10 mouse cellular contexts compared by ENCODE assay signal in the genomic region with DNA sequence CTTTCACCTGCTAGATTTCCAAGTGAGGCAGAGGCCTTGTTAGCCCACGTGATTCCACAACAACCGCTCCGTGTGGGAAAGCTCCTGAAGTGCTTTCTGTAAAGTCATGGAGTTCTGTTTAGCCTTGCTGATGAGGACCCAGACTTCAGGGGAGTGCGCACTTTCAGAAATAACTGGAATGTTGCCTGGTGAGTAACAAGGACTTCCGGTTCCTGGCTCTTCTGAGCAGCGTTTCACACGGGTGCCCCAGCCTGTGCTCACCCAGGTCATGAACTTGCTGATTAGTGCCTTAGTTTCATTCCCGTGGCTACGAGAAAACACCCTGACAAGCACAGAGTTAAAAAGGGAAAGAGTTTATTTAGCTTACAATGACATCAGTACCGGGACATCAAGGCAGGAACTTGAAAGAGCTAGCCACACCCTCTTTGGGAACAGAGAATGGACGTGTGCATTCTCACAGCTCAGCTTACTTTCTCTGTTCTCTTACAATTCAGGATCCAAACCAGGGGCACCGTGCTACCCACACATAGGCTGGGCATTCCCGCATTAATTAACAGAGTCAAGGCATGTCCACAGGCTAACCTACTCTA.
DNase-seq lines count a peak whose midpoint lies in the region; ATAC-seq lines count a peak whose summit lies in the region.
"Had no signal": no experiment of that assay in that cellular context is flagged by ENCODE, and none has a peak within 500 bp of the region (broad histone marks: within the 10 kb centered on the region; RNA-seq: fewer than 3 reads in every experiment).

No protein-coding gene starts in this region.

- no peak for DNase-seq in limb, embryonic 10.5 days (ENCODE audit: low spot score)
- peak; percentile 21 for DNase-seq in heart, adult 8-10 months (ENCODE audit: low spot score)
- DNase-seq in urinary bladder, postnatal 36 days (ENCODE audit: low spot score in 2 of 2), result no peak
- DNase-seq in urinary bladder, postnatal 10 days (ENCODE audit: low spot score), result no peak

- no peaks in the 10 kb centered on the region for H3K27me3 ChIP-seq in limb, embryonic 13.5 days
- no peaks in the 10 kb centered on the region for H3K27me3 ChIP-seq in limb, embryonic 10.5 days (ENCODE audit: low read depth, poor library complexity, severe bottlenecking)
- H3K27me3 ChIP-seq in kidney, embryonic 14.5 days (ENCODE audit: control insufficient read depth, insufficient read depth, low read length), result no peaks in the 10 kb centered on the region
- no peaks in the 10 kb centered on the region for H3K27me3 ChIP-seq in stomach, embryonic 14.5 days (ENCODE audit: control insufficient read depth, insufficient read depth, low read length)
- H3K27me3 ChIP-seq: embryonic facial prominence, embryonic 13.5 days; neural tube, embryonic 13.5 days had no signal

- H3K4me1 ChIP-seq in limb, embryonic 13.5 days, result peaks cover 14% of the 10 kb centered on the region; the same call in 1 of the 2 replicates
- H3K4me1 ChIP-seq in limb, embryonic 10.5 days, result peaks cover 22% of the 10 kb centered on the region
- peaks cover 18% of the 10 kb centered on the region for H3K4me1 ChIP-seq in kidney, embryonic 14.5 days (ENCODE audit: control insufficient read depth, insufficient read depth, low read length)
- H3K4me1 ChIP-seq in stomach, embryonic 14.5 days (ENCODE audit: control insufficient read depth, insufficient read depth, low read length), result no peaks in the 10 kb centered on the region

- peak; percentile 19; the same call in 1 of the 2 replicates for ATAC-seq in limb, embryonic 13.5 days (ENCODE audit: low FRiP score, low read depth)
- ATAC-seq in kidney, embryonic 14.5 days (ENCODE audit: low FRiP score, low TSS enrichment), result peak; percentile 54
- ATAC-seq in stomach, embryonic 14.5 days (ENCODE audit: insufficient number of reproducible peaks, insufficient read depth, low FRiP score, low read depth), result peak; percentile 70
- no peak for ATAC-seq in activated CD4-positive, CD25-positive, alpha-beta regulatory T cell, adult 4 months

- no peaks in the 10 kb centered on the region for H3K36me3 ChIP-seq in limb, embryonic 13.5 days
- H3K36me3 ChIP-seq in limb, embryonic 10.5 days, result no peaks in the 10 kb centered on the region
- H3K36me3 ChIP-seq in kidney, embryonic 14.5 days (ENCODE audit: control insufficient read depth, insufficient read depth, low read length), result no peaks in the 10 kb centered on the region
- no peaks in the 10 kb centered on the region for H3K36me3 ChIP-seq in stomach, embryonic 14.5 days (ENCODE audit: control insufficient read depth, insufficient read depth, low read length)
- H3K36me3 ChIP-seq: embryonic facial prominence, embryonic 13.5 days; neural tube, embryonic 13.5 days had no signal

- WGBS in limb, embryonic 13.5 days, result 63% methylated on average over 13 of the region's 13 CpGs
- 71% methylated on average over 13 of the region's 13 CpGs for WGBS in limb, embryonic 10.5 days
- 48% methylated on average over 13 of the region's 13 CpGs for WGBS in kidney, embryonic 14.5 days
- WGBS in stomach, embryonic 14.5 days, result 47% methylated on average over 13 of the region's 13 CpGs

- H3K4me2 ChIP-seq in limb, embryonic 13.5 days (replicated peaks), result no peak overlapping the region
- 0 out of 2 replicates have a peak overlapping the region, but pooled peaks have one; percentile 2 for H3K4me2 ChIP-seq in kidney, embryonic 14.5 days (replicated peaks; ENCODE audit: low read depth, low read length)
- H3K4me2 ChIP-seq in stomach, embryonic 14.5 days (replicated peaks; ENCODE audit: low read depth, low read length), result no peak overlapping the region
- H3K4me2 ChIP-seq: embryonic facial prominence, embryonic 13.5 days; neural tube, embryonic 13.5 days had no signal

- no peak overlapping the region for H3K4me3 ChIP-seq in limb, embryonic 13.5 days
- H3K4me3 ChIP-seq in limb, embryonic 10.5 days, result no peak overlapping the region
- no peak overlapping the region for H3K4me3 ChIP-seq in kidney, embryonic 14.5 days (ENCODE audit: low read length)
- H3K4me3 ChIP-seq in stomach, embryonic 14.5 days (ENCODE audit: low read depth, low read length), result no peak overlapping the region
- H3K4me3 ChIP-seq: embryonic facial prominence, embryonic 13.5 days; neural tube, embryonic 13.5 days had no signal

- no peaks in the 10 kb centered on the region; the same call in 1 of the 2 replicates for H3K9me3 ChIP-seq in limb, embryonic 13.5 days
- H3K9me3 ChIP-seq in limb, embryonic 10.5 days (replicated peaks), result no peaks in the 10 kb centered on the region
- no peaks in the 10 kb centered on the region for H3K9me3 ChIP-seq in kidney, embryonic 14.5 days (ENCODE audit: control insufficient read depth, low read length)
- H3K9me3 ChIP-seq in stomach, embryonic 14.5 days (ENCODE audit: control insufficient read depth, low read depth, low read length), result no peaks in the 10 kb centered on the region
- H3K9me3 ChIP-seq: embryonic facial prominence, embryonic 13.5 days; neural tube, embryonic 13.5 days had no signal

- no peak overlapping the region for H3K9ac ChIP-seq in limb, embryonic 13.5 days
- no peak overlapping the region for H3K9ac ChIP-seq in kidney, embryonic 14.5 days (ENCODE audit: low read depth, low read length)
- H3K9ac ChIP-seq in stomach, embryonic 14.5 days (replicated peaks; ENCODE audit: low read depth, low read length), result no peak overlapping the region
- H3K9ac ChIP-seq: embryonic facial prominence, embryonic 13.5 days; neural tube, embryonic 13.5 days had no signal

- no peak overlapping the region for H3K27ac ChIP-seq in limb, embryonic 13.5 days
- no peak overlapping the region for H3K27ac ChIP-seq in limb, embryonic 10.5 days
- H3K27ac ChIP-seq in kidney, embryonic 14.5 days (ENCODE audit: low read depth, low read length), result no peak overlapping the region
- 0 out of 2 replicates have a peak overlapping the region, but pooled peaks have one; percentile 22 for H3K27ac ChIP-seq in stomach, embryonic 14.5 days (ENCODE audit: low read length)
- H3K27ac ChIP-seq: embryonic facial prominence, embryonic 13.5 days; neural tube, embryonic 13.5 days had no signal
